Mouse (Mus musculus): Measurements from ENCODE around the gene Baiap2. TPM values are rescaled to one million over a fixed set of nuclear protein-coding genes. Genes with fewer than 3 reads are reported as not detected.

Baiap2 gene
- 5.0 and 5.2 TPM in 2 replicates for polyA plus RNA-seq (2012; rRNA removed)

GRCm38 (mm10) chr11:119942727-119943427, at the start of gene Baiap2:
Gene Baiap2 (plus strand): TSS chr11:119942763.

DNA sequence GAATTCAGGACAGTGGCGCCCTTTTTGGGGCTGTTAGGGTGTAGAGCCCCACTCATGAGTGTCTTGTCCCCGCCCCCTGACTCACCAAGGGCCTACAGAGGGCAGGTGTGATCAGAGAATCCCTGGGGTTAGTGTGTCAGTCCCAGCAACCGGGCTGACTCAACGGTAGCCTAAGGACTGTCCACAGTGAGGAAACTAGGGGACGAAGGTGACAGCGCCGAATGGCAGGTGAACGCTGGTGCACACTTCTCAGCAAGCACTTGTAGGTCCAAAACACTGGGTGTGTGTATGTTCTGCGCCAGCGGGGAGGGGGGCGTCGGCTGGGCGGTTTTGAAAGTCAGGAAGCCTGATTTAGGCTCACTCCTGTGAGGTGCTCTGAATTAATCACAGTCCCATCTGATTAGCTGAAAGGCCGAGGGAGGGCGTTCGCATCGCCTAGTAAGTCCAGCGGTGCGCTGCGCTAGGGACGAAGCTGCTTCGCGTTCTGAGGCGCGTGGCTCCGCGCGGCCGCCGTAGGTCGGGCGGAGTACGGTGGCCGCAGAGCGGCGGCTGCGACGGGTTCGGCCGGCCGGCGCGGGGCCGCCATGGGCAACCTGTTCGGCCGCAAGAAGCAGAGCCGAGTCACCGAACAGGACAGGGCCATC, 29.1 kb upstream of the Baiap2 start, which contains the start of gene Chmp6:
Gene Chmp6, plus strand, starts transcription at position 151 of the 644 bp plus-strand sequence.

GRCm38 (mm10) chr11:120046553-120047191, 104.1 kb downstream of the Baiap2 start, which contains the start of gene Aatk:
Gene Aatk (minus strand): TSS chr11:120047167.

Other genes starting within 250 kb of the Baiap2 start
- gene Chmp6, start 29.3 kb upstream of the Baiap2 start, polyA plus RNA-seq (2012; rRNA removed), result 14.8 and 15.4 TPM in 2 replicates
- gene Aatk, start 104.4 kb downstream of the Baiap2 start, polyA plus RNA-seq (2012; rRNA removed), result 0.38 and 0.48 TPM in 2 replicates
- gene Cep131, start 144.1 kb downstream of the Baiap2 start, polyA plus RNA-seq (2012; rRNA removed), result 3.4 and 4.1 TPM in 2 replicates
- 9.1 and 11.0 TPM in 2 replicates for gene Tepsin, start 156.0 kb downstream of the Baiap2 start, polyA plus RNA-seq (2012; rRNA removed)
- gene Ndufaf8, start 156.2 kb downstream of the Baiap2 start, polyA plus RNA-seq (2012; rRNA removed), result 19.1 and 19.6 TPM in 2 replicates
- 19.0 and 21.5 TPM in 2 replicates for gene Slc38a10, start 208.6 kb downstream of the Baiap2 start, polyA plus RNA-seq (2012; rRNA removed)

Data from liver, embryonic 14 days (tissue).